Mouse (Mus musculus): Measurements from ENCODE around the gene Bcl2a1a. TPM values are rescaled to one million over a fixed set of nuclear protein-coding genes. Genes with fewer than 3 reads are reported as not detected.
A peak's percentile ranks its signal among the peaks of the same experiment; 100 is the strongest.
"Not testable (repeated sequence)": the region's sequence is repeated elsewhere in the genome, so short reads cannot be mapped to it uniquely, and the experiment has no call there.

The Bcl2a1a gene
- polyA plus RNA-seq, 1 experiment from 2014 or later: 3.8 TPM

- H3K27me3 ChIP-seq (ENCODE audit: insufficient read depth, low read length); H3K4me1 ChIP-seq (ENCODE audit: insufficient read depth); H3K9me3 ChIP-seq (ENCODE audit: low read depth, low read length); DNase-seq; H3K4me2 ChIP-seq; H3K36me3 ChIP-seq (ENCODE audit: insufficient read depth); ATAC-seq (ENCODE audit: insufficient read depth); H3K27ac ChIP-seq (ENCODE audit: low read depth); H3K9ac ChIP-seq; H3K4me3 ChIP-seq (ENCODE audit: low read depth, low read length): not testable (repeated sequence)
- 70% methylated on average over 4 of the region's 4 CpGs for WGBS
Measured at GRCm38 (mm10) chr9:88976875-88977274, 20.2 kb downstream of the Bcl2a1a start.

GRCm38 (mm10) chr9:88979781-88980180, 23.1 kb downstream of the Bcl2a1a start:
- H3K27me3 ChIP-seq (ENCODE audit: insufficient read depth, low read length); ATAC-seq (ENCODE audit: insufficient read depth); H3K4me1 ChIP-seq (ENCODE audit: insufficient read depth); H3K27ac ChIP-seq (ENCODE audit: low read depth); H3K4me2 ChIP-seq; H3K36me3 ChIP-seq (ENCODE audit: insufficient read depth); H3K9me3 ChIP-seq (ENCODE audit: low read depth, low read length); DNase-seq; H3K9ac ChIP-seq; H3K4me3 ChIP-seq (ENCODE audit: low read depth, low read length): not testable (repeated sequence)
- 78% methylated on average over 2 of the region's 2 CpGs for WGBS

DNA sequence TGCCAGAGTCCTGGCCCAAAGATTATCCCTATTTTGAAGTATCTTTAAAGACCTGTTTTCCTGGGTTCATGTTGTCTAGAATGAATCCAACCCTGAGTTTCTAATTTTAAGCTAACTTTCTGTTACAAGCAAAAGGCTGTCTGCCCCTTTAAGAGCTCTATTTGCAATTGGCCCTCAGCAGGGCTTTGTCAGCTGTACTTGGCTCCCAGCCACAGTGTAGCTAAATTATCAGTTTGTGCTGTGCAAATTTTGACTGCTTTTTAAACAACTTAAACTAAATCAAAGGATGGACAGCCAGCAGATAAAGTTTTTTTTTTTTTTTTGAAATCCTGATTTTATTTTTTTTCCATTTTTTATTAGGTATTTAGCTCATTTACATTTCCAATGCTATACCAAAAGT, 44.8 kb downstream of the Bcl2a1a start:
- not testable (repeated sequence) for H3K27ac ChIP-seq (ENCODE audit: low read depth); H3K4me2 ChIP-seq; H3K36me3 ChIP-seq (ENCODE audit: insufficient read depth); H3K27me3 ChIP-seq (ENCODE audit: insufficient read depth, low read length); H3K4me1 ChIP-seq (ENCODE audit: insufficient read depth); H3K9me3 ChIP-seq (ENCODE audit: low read depth, low read length); H3K4me3 ChIP-seq (ENCODE audit: low read depth, low read length); H3K9ac ChIP-seq
- peak; percentile 56; the same call in 1 of the 2 replicates for ATAC-seq (ENCODE audit: insufficient read depth)
- DNase-seq: peak; percentile 81

Other genes with a start within 250 kb of the Bcl2a1a start
- 30.6 and 31.6 TPM in 2 replicates for gene Mthfsl, start 236.6 kb upstream of the Bcl2a1a start, polyA plus RNA-seq (2014; fragmentation: Nextera tagmentation; extraction: Ambion mirVana)
- gene Bcl2a1d, start 225.0 kb upstream of the Bcl2a1a start, polyA plus RNA-seq (2014; fragmentation: Nextera tagmentation; extraction: Ambion mirVana): 1.1 and 1.2 TPM in 2 replicates
- 0.12 and 0.21 TPM in 2 replicates for gene Trim43c, start 117.7 kb upstream of the Bcl2a1a start, polyA plus RNA-seq (2014; fragmentation: Nextera tagmentation; extraction: Ambion mirVana)
- gene Trim43b, start 135.9 kb downstream of the Bcl2a1a start, polyA plus RNA-seq (2014; fragmentation: Nextera tagmentation; extraction: Ambion mirVana): not detected in 2 replicates
- 4.3 and 4.6 TPM in 2 replicates for gene Bcl2a1b, start 242.3 kb downstream of the Bcl2a1a start, polyA plus RNA-seq (2014; fragmentation: Nextera tagmentation; extraction: Ambion mirVana)
- gene Gm29094, start 242.5 kb downstream of the Bcl2a1a start, polyA plus RNA-seq (2014; fragmentation: Nextera tagmentation; extraction: Ambion mirVana): 2.0 TPM in 1 of 2 replicates, not detected in the other